Mouse (Mus musculus) spleen, adult 2 months (tissue): ENCODE measurements around the gene Pdzrn3.

Experiments used
- CTCF ChIP-seq: fragments of 200-500 bp; IDR thresholded peaks from 2 replicates; pipeline ENCODE4 v1.5.1; 2011; ENCODE audit warnings: mild to moderate bottlenecking, inconsistent platforms; ENCODE audit not compliant: insufficient read depth, insufficient read length, insufficient replicate concordance; ENCODE audit errors: extremely low read depth
- POLR2A ChIP-seq: fragments of 200-500 bp; IDR thresholded peaks from 2 replicates; pipeline ENCODE4 v1.6.1; 2011; ENCODE audit warnings: low read depth, low read length, inconsistent platforms

DNA sequence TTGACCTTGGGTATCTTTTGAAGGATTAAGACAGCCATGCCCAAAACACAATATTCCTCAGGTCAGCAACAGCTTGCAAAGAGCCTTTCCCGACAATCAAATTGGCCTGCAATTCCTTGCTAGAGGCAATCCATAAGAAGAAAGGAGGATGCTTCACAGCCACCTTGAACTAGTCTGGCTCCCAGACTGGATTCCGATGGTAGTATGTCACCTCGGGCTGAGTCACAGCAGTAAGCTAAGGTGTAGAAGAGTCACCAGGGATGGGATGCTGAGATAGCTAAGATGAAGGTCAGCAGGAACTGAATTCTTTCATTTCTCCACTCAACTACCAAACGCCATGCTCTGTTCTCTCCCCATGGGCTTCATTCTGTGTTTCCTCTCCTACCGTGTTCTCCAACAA, 13.8 kb downstream of the Pdzrn3 start:
- TF ChIP-seq CTCF = no peak
- no peak for TF ChIP-seq POLR2A
